In genomic region chr14:47276637-47277393, GRCm38 (mm10) we compare ENCODE assay signal across 8 mouse cellular contexts. TPM values are rescaled to one million over a fixed set of nuclear protein-coding genes. Genes with fewer than 3 reads are reported as not detected.
DNase-seq lines count a peak whose midpoint lies in the region; ATAC-seq lines count a peak whose summit lies in the region.

Gene Wdhd1 (minus strand): TSS chr14:47276857.
Gene Socs4 (plus strand): TSS chr14:47276931.

- ATAC-seq in inflammation-experienced regulatory T-cells, adult 6 months, result peak; percentile 87
- ATAC-seq in megakaryocyte-erythroid progenitor cell, adult 5-6 weeks (replicated peaks; ENCODE audit: low FRiP score, low TSS enrichment, poor library complexity, severe bottlenecking), result peak; percentile 85

- intact Hi-C loops in gastrocnemius, postnatal 14 days (cut with DNase I; ENCODE audit: low total_unique reads), result no loop called here
- intact Hi-C loops in left cerebral cortex, postnatal 10 days (cut with DNase I), result no loop called here

- DNase-seq in adipocyte (ENCODE audit: low spot score), result peak; percentile 83
- peak; percentile 97 for DNase-seq in embryo, embryonic 10 days (ENCODE audit: low spot score)
- peak; percentile 95 for DNase-seq in gastrocnemius, postnatal 14 days
- DNase-seq in left cerebral cortex, postnatal 10 days (ENCODE audit: extremely low spot score in 1 of 2, low spot score in 2 of 2), result peak; percentile 89 to 96
- DNase-seq in right cerebral cortex, postnatal 25 days, result peak; percentile 96
- peak; percentile 92 to 94 for DNase-seq in urinary bladder, postnatal 4 days (ENCODE audit: low spot score in 2 of 2)

RNA-seq across cellular contexts. Expression of gene Wdhd1, which starts in this region (rescaled TPM):
- total RNA-seq in gastrocnemius, postnatal 14 days (2021), result 1 to 10 TPM; 1.1 to 1.3 TPM
- polyA plus RNA-seq in inflammation-experienced regulatory T-cells, adult 6 months (2017; shearing (Covaris generic)), result 10 to 100 TPM; 16.0 to 32.0 (median 17.7) TPM
- 1 to 10 TPM; 6.1 to 6.3 TPM for total RNA-seq in left cerebral cortex, postnatal 10 days (2021)
- total RNA-seq in megakaryocyte-erythroid progenitor cell, adult 5-6 weeks (2014; fragmentation: Nextera tagmentation), result 89.1 and 89.8 TPM in 2 replicates
- 121 and 169 TPM in 2 replicates for total RNA-seq in megakaryocyte-erythroid progenitor cell, adult 5-6 weeks (2017)

RNA-seq across cellular contexts. Expression of gene Socs4, which starts in this region (rescaled TPM):
- 1 to 10 TPM; 7.3 to 7.4 TPM for total RNA-seq in gastrocnemius, postnatal 14 days (2021)
- polyA plus RNA-seq in inflammation-experienced regulatory T-cells, adult 6 months (2017; shearing (Covaris generic)), result 1 to 10 TPM; 5.3 to 6.0 (median 6.0) TPM
- 1 to 10 TPM; 9.2 to 9.8 TPM for total RNA-seq in left cerebral cortex, postnatal 10 days (2021)
- total RNA-seq in megakaryocyte-erythroid progenitor cell, adult 5-6 weeks (2014; fragmentation: Nextera tagmentation), result 26.8 and 39.5 TPM in 2 replicates
- total RNA-seq in megakaryocyte-erythroid progenitor cell, adult 5-6 weeks (2017), result 20.5 and 25.6 TPM in 2 replicates

Comparison
In these comparisons a context has a peak if more than half of its experiments do, and no peak if none do; other contexts are left out.
1. Peak in every context shown above with its lines: DNase-seq and ATAC-seq.
2. RNA of gene Wdhd1 (total RNA-seq): 89.1 to 169 TPM in megakaryocyte-erythroid progenitor cell, adult 5-6 weeks; 6.1 to 6.3 TPM in left cerebral cortex, postnatal 10 days and 1.1 to 1.3 TPM in gastrocnemius, postnatal 14 days; every median in the first group is over 10 times any median in the second.